Mouse (Mus musculus) ES-E14 (cell line): ENCODE data around the gene Phactr4.

Experiments used
- HCFC1 ChIP-seq: IDR thresholded peaks from 2 replicates; pipeline ENCODE4 v1.6.1; 2012; ENCODE audit warnings: low read length, inconsistent platforms, borderline replicate concordance; ENCODE audit not compliant: insufficient read depth
- ZNF384 ChIP-seq: IDR thresholded peaks from 2 replicates; pipeline ENCODE4 v1.6.1; 2012; ENCODE audit warnings: low read depth, low read length, inconsistent platforms

DNA sequence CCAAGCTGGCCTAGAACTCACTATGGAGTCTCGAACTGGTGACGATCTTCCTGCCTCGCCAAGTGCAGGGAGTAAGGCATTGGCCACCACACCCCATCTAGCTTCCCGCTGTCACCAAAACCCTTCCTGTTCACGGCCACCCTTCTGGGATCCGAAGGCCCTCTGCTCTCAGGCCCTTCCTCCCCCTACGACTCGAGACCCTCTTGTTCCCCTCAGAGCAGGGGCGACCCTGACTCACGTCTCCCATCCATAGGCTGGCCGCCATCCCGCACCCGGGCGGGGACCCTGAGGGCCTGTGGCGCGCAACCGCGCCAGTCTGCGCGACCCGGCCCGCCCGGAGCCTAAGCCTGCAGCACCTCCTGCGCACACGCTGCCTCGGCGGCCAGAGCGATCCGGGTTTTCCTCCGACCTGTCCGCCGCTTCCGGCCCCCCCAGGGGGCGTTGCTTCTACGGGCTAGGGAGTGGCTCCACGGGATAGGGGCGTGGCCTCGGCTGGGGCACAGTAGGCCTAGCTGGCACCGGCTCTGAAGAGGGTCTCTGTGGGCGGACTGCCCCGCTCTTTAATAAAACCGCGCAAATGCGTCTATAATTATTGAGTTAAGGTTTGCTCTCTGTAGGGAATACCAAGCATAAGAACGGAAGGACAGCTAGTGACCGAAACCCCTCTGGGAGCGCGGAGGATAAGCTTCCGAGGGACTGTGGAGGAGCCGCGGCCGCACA lies 93.0 kb downstream of the Phactr4 start, which contains the start of gene Trnau1ap:
- TF ChIP-seq ZNF384 (no peak), HCFC1 (peak; percentile 75; the same call in 1 of the 2 replicates)
